Mouse (Mus musculus): Measurements from ENCODE around the gene Gpr156.

DNA sequence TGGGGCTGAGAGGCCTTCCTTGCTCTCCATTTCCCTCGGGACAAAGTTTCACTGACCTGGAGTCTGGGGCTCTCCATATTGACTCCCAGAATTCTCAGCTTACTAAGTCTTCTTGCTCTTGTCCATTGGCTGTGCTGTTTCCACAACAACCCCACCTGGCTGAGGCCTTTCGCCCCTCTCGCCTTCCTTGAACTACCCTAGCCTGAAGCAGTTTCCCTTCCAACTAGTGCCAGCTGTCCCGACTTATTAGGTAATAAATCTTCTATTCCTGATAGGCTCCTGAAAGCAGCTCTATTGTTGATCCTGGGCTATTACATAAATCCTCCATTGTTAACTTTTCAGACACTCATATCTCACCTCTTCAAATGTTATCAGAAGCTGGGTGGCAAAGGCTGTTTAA, 96.6 kb downstream of the Gpr156 start:
- TF ChIP-seq CTCF (IDR thresholded peaks at IDR 0.05; ENCODE audit: low read depth, low read length) (no peak), POLR2A (IDR thresholded peaks at IDR 0.05; ENCODE audit: borderline replicate concordance, low read depth, low read length) (no peak)
